Mouse (Mus musculus) kidney, postnatal 0 days (tissue): ENCODE measurements around the gene Padi4. TPM values are rescaled to one million over a fixed set of nuclear protein-coding genes. Genes with fewer than 3 reads are reported as not detected.

Experiments
- ATAC-seq: fragments of 200-750 bp; cut with Nextera tagmentation; replicated peaks from 2 replicates; pipeline ENCODE4 v1.8.0; 2017; ENCODE audit warnings: low read depth, moderate number of reproducible peaks, moderate TSS enrichment, moderate library complexity; ENCODE audit not compliant: low FRiP score
- DNase-seq: peaks from one replicate; pipeline ENCODE4 v3.0.0-alpha.2; 2016; ENCODE audit warnings: low spot score
- H3K27ac ChIP-seq: fragments of 300-500 bp; sonication (generic); 2 replicates; pipeline ENCODE4 v1.5.1; 2014; ENCODE audit warnings: mild to moderate bottlenecking
- H3K27me3 ChIP-seq: fragments of 300-500 bp; sonication (generic); 2 replicates; pipeline ENCODE4 v1.6.1; 2014; ENCODE audit warnings: low read length, mixed read lengths; ENCODE audit not compliant: insufficient read depth
- H3K36me3 ChIP-seq: fragments of 300-500 bp; sonication (generic); 2 replicates; pipeline ENCODE4 v1.6.1; 2014; ENCODE audit warnings: low read length, mixed read lengths; ENCODE audit not compliant: insufficient read depth
- H3K4me1 ChIP-seq: fragments of 300-500 bp; sonication (generic); replicated peaks from 2 replicates; pipeline ENCODE4 v1.6.1; 2014; ENCODE audit warnings: antibody characterized with exemption, low read length, mixed read lengths; ENCODE audit not compliant: insufficient read depth
- H3K4me2 ChIP-seq: fragments of 300-500 bp; sonication (generic); 2 replicates; pipeline ENCODE4 v1.6.1; 2014; ENCODE audit warnings: mild to moderate bottlenecking, low read length, moderate library complexity, mixed read lengths
- H3K4me3 ChIP-seq: fragments of 300-500 bp; sonication (generic); replicated peaks from 2 replicates; pipeline ENCODE4 v1.5.1; 2014; ENCODE audit warnings: low read depth, low read length
- H3K9ac ChIP-seq: fragments of 300-500 bp; sonication (generic); 2 replicates; pipeline ENCODE4 v1.6.1; 2014; ENCODE audit warnings: low read depth, low read length
- H3K9me3 ChIP-seq: fragments of 300-500 bp; sonication (generic); replicated peaks from 2 replicates; pipeline ENCODE4 v1.6.1; 2016; ENCODE audit warnings: low read length, inconsistent platforms, mixed read lengths
- CTCF ChIP-seq: IDR thresholded peaks from 2 replicates; pipeline ENCODE4 v1.5.1; 2016; ENCODE audit warnings: antibody characterized with exemption, low read depth, mild to moderate bottlenecking, moderate library complexity
- WGBS: fragments of 180-500 bp; shearing (Covaris S2); extraction: QIAGEN DNeasy Blood & Tissue Kit; methylation state at CpG from one replicate; pipeline ENCODE4 v1.1.7; 2014; 5-methylcytosine and 5-hydroxymethylcytosine counted together
- polyA plus RNA-seq: library from polyadenylated mRNA; unstranded; fragments of >200 nt; fragmentation: Nextera tagmentation; extraction: Ambion mirVana; gene quantifications from 2 replicates; pipeline ENCODE4 v1.2.1, GENCODE M21; 2015

The Padi4 gene
- polyA plus RNA-seq, 1 experiment from 2014 or later = 0.74 TPM

DNA sequence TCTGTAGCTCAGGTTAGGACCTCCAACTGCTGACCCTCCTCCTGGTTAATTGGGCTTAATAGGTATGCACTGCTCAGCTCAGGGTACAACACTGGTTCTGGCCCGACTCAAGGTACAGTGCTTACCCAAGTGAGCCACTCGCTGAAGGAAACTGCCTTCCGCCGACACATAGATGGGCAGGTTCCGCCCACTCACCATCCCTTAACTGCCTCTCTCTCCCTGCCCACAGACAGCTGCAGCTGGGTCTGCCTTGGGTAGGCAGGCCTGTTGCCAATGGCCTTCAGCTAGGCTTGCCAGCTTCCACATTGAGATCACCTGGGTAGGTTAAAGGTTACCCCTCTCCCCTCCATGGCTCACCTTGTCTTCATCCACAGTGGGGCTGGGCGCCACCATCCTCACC lies 32.6 kb downstream of the Padi4 start:
- H3K9ac ChIP-seq = no peak overlapping the region
- WGBS = 69% methylated on average over 6 of the region's 6 CpGs
- no peaks in the 10 kb centered on the region for H3K36me3 ChIP-seq
- DNase-seq = no peak
- H3K9me3 ChIP-seq = no peaks in the 10 kb centered on the region
- H3K4me3 ChIP-seq = no peak overlapping the region
- H3K27me3 ChIP-seq = no peaks in the 10 kb centered on the region
- no peak overlapping the region for H3K4me2 ChIP-seq
- no peak for ATAC-seq
- H3K27ac ChIP-seq = no peak overlapping the region
- no peaks in the 10 kb centered on the region for H3K4me1 ChIP-seq
- no peak for TF ChIP-seq CTCF

DNA sequence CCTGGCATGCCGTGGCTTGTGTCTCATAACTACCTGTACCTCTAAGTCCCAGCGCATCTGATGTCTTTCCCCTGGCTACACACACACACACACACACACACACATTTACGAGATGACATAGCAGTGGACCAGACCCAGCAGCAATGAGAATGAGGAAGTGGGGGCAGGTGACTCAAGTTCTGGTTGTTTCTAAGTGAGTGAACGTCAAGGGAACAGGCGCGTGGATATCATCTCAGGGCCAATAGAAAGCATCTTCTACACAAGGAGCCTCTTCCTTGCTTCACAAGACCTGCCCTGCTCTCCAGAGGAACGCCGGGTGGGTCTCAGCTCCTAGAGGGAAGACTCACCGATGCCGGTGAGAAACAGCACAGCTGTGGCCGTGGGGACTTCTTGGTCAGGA lies 33.4 kb downstream of the Padi4 start:
- Histone ChIP-seq H3K36me3 (no peaks in the 10 kb centered on the region), H3K9ac (no peak overlapping the region), H3K4me3 (no peak overlapping the region), H3K27me3 (no peaks in the 10 kb centered on the region), H3K9me3 (no peaks in the 10 kb centered on the region), H3K27ac (no peak overlapping the region), H3K4me1 (no peaks in the 10 kb centered on the region), H3K4me2 (no peak overlapping the region)
- ATAC-seq = no peak
- no peak for TF ChIP-seq CTCF
- DNase-seq = no peak
- 86% methylated on average over 11 of the region's 11 CpGs for WGBS

DNA sequence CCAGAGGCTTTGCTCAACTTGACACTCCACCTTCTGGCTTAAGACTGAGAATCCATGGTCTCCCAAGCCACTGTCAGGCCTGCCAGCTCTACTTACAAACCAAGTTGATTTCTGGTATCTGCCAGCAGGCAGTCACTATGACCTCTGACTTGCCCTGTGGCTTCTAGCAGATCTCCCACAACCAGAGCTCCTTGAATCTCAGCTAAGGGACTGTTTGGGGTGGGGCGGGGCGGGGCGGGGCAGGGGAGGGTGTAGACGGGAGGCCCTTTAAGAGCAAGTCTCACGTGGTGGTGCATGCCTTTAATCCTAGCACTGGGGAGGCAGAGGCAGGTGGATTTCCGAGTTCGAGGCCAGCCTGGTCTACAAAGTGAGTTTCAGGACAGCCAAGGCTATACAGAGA lies 41.2 kb downstream of the Padi4 start:
- H3K4me2 ChIP-seq = no peak overlapping the region
- no peak overlapping the region for H3K27ac ChIP-seq
- H3K27me3 ChIP-seq = no peaks in the 10 kb centered on the region
- no peak for TF ChIP-seq CTCF
- no peaks in the 10 kb centered on the region for H3K9me3 ChIP-seq
- no peaks in the 10 kb centered on the region for H3K36me3 ChIP-seq
- ATAC-seq (no peak), DNase-seq (no peak)
- H3K4me1 ChIP-seq = no peaks in the 10 kb centered on the region
- H3K4me3 ChIP-seq = no peak overlapping the region
- 72% methylated on average over 7 of the region's 7 CpGs for WGBS
- H3K9ac ChIP-seq = no peak overlapping the region

DNA sequence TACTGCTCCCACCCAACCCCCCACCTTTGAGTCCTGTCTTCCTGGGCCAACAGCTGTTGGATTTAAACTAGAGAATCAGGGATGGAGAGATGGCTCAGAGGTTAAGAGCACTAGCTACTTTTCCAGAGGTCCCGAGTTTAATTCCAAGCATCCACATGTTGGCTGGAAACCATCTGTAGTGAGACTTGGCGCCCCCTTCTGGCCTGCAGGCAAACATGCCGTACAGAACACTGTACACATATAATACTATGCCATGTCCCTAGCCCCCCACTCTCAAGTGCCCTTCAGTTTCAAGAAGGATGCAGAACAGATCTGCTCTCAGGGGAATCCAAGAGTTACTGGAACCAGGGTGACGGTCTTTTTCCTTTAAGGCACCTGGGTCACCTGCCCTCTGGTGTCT lies 42.4 kb downstream of the Padi4 start:
- H3K9me3 ChIP-seq = no peaks in the 10 kb centered on the region
- H3K4me2 ChIP-seq = no peak overlapping the region
- no peak overlapping the region for H3K9ac ChIP-seq
- H3K36me3 ChIP-seq = no peaks in the 10 kb centered on the region
- ATAC-seq (no peak), DNase-seq (no peak)
- no peak overlapping the region for H3K4me3 ChIP-seq
- 84% methylated on average over 4 of the region's 4 CpGs for WGBS
- H3K4me1 ChIP-seq = no peaks in the 10 kb centered on the region
- no peaks in the 10 kb centered on the region for H3K27me3 ChIP-seq
- peak; percentile 43; the same call in 1 of the 2 replicates for TF ChIP-seq CTCF
- no peak overlapping the region for H3K27ac ChIP-seq

DNA sequence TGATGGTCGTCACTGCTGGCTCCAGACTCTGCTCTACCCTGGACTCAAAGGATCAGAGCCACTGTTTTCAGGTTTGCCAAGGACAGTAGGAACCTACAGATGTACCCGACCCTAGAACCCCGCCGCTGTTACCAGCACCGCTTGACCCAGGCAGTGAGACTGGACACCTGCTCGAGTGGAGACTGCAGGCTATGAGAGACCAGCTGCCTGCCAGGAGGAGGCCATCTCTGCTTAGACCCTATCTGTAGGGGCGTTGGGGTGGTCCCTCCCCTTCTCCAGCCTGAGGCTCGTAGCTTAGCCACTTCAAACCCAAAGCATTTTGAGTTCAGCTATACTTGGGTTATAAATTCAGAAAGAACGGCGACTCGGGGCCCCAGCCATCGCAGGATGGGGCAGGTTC lies 47.1 kb downstream of the Padi4 start:
- Histone ChIP-seq H3K4me3 (no peak overlapping the region), H3K4me1 (no peaks in the 10 kb centered on the region), H3K27ac (no peak overlapping the region), H3K27me3 (no peaks in the 10 kb centered on the region), H3K36me3 (0 out of 2 replicates have a peak, but pooled peaks cover 5% of the 10 kb centered on the region), H3K9ac (no peak overlapping the region), H3K9me3 (no peaks in the 10 kb centered on the region), H3K4me2 (no peak overlapping the region)
- DNase-seq = no peak
- no peak for TF ChIP-seq CTCF
- 84% methylated on average over 12 of the region's 12 CpGs for WGBS
- no peak for ATAC-seq

DNA sequence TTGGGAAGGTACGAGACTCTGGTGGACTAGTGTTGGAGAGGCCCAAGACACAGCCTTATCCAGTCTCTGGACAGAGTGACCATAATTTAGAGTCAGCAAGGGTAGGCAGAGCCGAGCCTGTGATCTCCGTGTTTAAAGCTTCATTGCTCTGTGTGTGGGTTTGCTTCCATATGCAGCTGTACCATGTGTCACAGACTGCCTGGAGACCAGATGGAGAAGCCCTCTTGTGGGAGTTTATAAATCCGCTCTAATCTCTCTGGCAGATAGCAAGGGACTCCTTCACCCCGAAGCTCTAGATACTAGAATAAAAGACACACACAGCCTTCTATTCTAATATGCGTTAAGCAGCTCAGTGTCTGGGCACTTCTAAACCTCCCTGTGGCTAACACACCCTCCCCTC lies 49.3 kb downstream of the Padi4 start:
- H3K9ac ChIP-seq = no peak overlapping the region
- WGBS = 67% methylated on average over 6 of the region's 6 CpGs
- no peaks in the 10 kb centered on the region for H3K9me3 ChIP-seq
- no peaks in the 10 kb centered on the region for H3K4me1 ChIP-seq
- no peaks in the 10 kb centered on the region for H3K27me3 ChIP-seq
- H3K36me3 ChIP-seq = peaks cover 24% of the 10 kb centered on the region; the same call in 1 of the 2 replicates
- DNase-seq = no peak
- ATAC-seq = no peak
- H3K4me2 ChIP-seq = no peak overlapping the region
- no peak overlapping the region for H3K27ac ChIP-seq
- TF ChIP-seq CTCF = no peak
- H3K4me3 ChIP-seq = no peak overlapping the region

DNA sequence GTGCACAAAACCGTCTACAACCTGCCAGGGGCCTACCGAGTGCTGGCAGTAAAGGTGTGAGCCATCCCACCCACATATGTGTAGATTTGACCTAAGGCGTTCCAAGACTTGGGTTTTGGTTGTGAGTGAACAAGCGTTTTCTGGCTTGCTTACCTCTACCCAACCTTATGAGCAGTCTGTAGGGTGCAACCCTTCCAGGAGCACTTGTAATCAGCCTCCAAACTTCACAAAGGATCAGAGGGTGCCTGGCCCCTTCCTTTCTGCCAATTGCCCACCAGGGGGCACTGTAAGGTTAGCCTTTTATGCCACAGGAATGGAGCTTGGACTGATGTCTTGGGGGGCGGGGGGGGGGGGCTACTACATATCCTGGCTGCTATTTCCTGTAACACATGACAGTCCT lies 50.2 kb downstream of the Padi4 start:
- H3K4me1 ChIP-seq = no peaks in the 10 kb centered on the region
- H3K9ac ChIP-seq = no peak overlapping the region
- H3K4me2 ChIP-seq = no peak overlapping the region
- DNase-seq = peak; percentile 64
- no peak overlapping the region for H3K4me3 ChIP-seq
- no peaks in the 10 kb centered on the region for H3K9me3 ChIP-seq
- peaks cover 31% of the 10 kb centered on the region; the same call in 1 of the 2 replicates for H3K36me3 ChIP-seq
- 51% methylated on average over 5 of the region's 5 CpGs for WGBS
- no peak for ATAC-seq
- H3K27me3 ChIP-seq = no peaks in the 10 kb centered on the region
- TF ChIP-seq CTCF = peak; percentile 77
- no peak overlapping the region for H3K27ac ChIP-seq
